Mouse (Mus musculus): ENCODE data around the gene Dclk1. TPM values are rescaled to one million over a fixed set of nuclear protein-coding genes. Genes with fewer than 3 reads are reported as not detected.

The Dclk1 gene
- polyA plus RNA-seq, 2 experiments, result 23.3 to 66.2 TPM

- no peak for TF ChIP-seq POLR2A (IDR thresholded peaks at IDR 0.05; ENCODE audit: borderline replicate concordance, extremely low read depth, insufficient read depth, insufficient read length)
- Histone ChIP-seq H3K9me3 (ENCODE audit: control insufficient read depth, low read length) (no peaks in the 10 kb centered on the region), H3K4me3 (replicated peaks; ENCODE audit: low read length) (no peak overlapping the region), H3K36me3 (ENCODE audit: control insufficient read depth, insufficient read depth, low read length) (no peaks in the 10 kb centered on the region), H3K27ac (replicated peaks; ENCODE audit: low read depth, low read length) (no peak overlapping the region; the same call in 1 of the 2 replicates), H3K4me2 (replicated peaks; ENCODE audit: low read depth, low read length, severe bottlenecking) (no peak overlapping the region), H3K9ac (ENCODE audit: low read depth, low read length, severe bottlenecking) (no peak overlapping the region), H3K27me3 (ENCODE audit: control insufficient read depth, insufficient read depth, low read length) (no peaks in the 10 kb centered on the region), H3K4me1 (ENCODE audit: control insufficient read depth, insufficient read depth, low read length) (peaks cover 8% of the 10 kb centered on the region; the same call in 1 of the 2 replicates)
- no peak; the same call in 1 of the 2 replicates for ATAC-seq (ENCODE audit: low FRiP score, low read depth)
- 9% methylated on average over 9 of the region's 9 CpGs for WGBS
- DNase-seq (ENCODE audit: low spot score), result peak; percentile 29
Observed at GRCm38 (mm10) chr3:55380471-55380870, 138.3 kb downstream of the Dclk1 start.

- H3K4me1 ChIP-seq (ENCODE audit: control insufficient read depth, insufficient read depth, low read length), result peaks cover 5% of the 10 kb centered on the region; the same call in 1 of the 2 replicates
- 39% methylated on average over 3 of the region's 3 CpGs for WGBS
- TF ChIP-seq POLR2A (IDR thresholded peaks at IDR 0.05; ENCODE audit: borderline replicate concordance, extremely low read depth, insufficient read depth, insufficient read length), result no peak
- H3K9ac ChIP-seq (ENCODE audit: low read depth, low read length, severe bottlenecking), result no peak overlapping the region
- no peak overlapping the region for H3K27ac ChIP-seq (replicated peaks; ENCODE audit: low read depth, low read length)
- H3K4me2 ChIP-seq (replicated peaks; ENCODE audit: low read depth, low read length, severe bottlenecking), result no peak overlapping the region
- ATAC-seq (ENCODE audit: low FRiP score, low read depth) (no peak), DNase-seq (ENCODE audit: low spot score) (peak; percentile 60)
- H3K9me3 ChIP-seq (ENCODE audit: control insufficient read depth, low read length), result no peaks in the 10 kb centered on the region
- H3K36me3 ChIP-seq (ENCODE audit: control insufficient read depth, insufficient read depth, low read length), result no peaks in the 10 kb centered on the region
- H3K4me3 ChIP-seq (replicated peaks; ENCODE audit: low read length), result no peak overlapping the region
- H3K27me3 ChIP-seq (ENCODE audit: control insufficient read depth, insufficient read depth, low read length), result no peaks in the 10 kb centered on the region
Observed at GRCm38 (mm10) chr3:55392605-55393004, 150.4 kb downstream of the Dclk1 start.

- H3K36me3 ChIP-seq (ENCODE audit: control insufficient read depth, insufficient read depth, low read length), result no peaks in the 10 kb centered on the region
- no peaks in the 10 kb centered on the region for H3K27me3 ChIP-seq (ENCODE audit: control insufficient read depth, insufficient read depth, low read length)
- 86% methylated on average over 3 of the region's 3 CpGs for WGBS
- H3K27ac ChIP-seq (replicated peaks; ENCODE audit: low read depth, low read length), result no peak overlapping the region
- no peak overlapping the region for H3K4me2 ChIP-seq (replicated peaks; ENCODE audit: low read depth, low read length, severe bottlenecking)
- ATAC-seq (ENCODE audit: low FRiP score, low read depth) (no peak), DNase-seq (ENCODE audit: low spot score) (no peak)
- no peaks in the 10 kb centered on the region for H3K9me3 ChIP-seq (ENCODE audit: control insufficient read depth, low read length)
- H3K4me3 ChIP-seq (replicated peaks; ENCODE audit: low read length), result no peak overlapping the region
- H3K4me1 ChIP-seq (ENCODE audit: control insufficient read depth, insufficient read depth, low read length), result peaks cover 5% of the 10 kb centered on the region; the same call in 1 of the 2 replicates
- no peak for TF ChIP-seq POLR2A (IDR thresholded peaks at IDR 0.05; ENCODE audit: borderline replicate concordance, extremely low read depth, insufficient read depth, insufficient read length)
- no peak overlapping the region for H3K9ac ChIP-seq (ENCODE audit: low read depth, low read length, severe bottlenecking)
Observed at GRCm38 (mm10) chr3:55393549-55393948, 151.4 kb downstream of the Dclk1 start.

DNA sequence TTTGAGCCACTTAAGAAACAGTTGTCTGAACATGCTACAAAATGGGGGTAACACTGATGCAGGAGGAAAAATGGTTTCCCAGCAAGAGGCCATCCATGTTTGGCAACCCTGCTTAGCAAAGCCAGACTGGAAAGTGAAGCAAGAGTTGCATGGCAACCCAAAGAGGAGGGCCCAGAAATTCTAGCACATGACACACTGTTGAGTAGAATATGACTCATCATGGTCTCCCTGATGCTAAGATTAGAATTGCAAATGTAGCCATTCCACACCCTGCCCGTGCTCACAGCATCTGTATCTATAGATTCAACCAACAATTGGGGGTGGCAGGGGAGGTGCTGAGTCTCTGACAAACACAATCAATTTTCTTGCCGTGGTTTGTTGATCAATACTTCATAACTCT, 154.6 kb downstream of the Dclk1 start:
- ATAC-seq (ENCODE audit: low FRiP score, low read depth) (no peak), DNase-seq (ENCODE audit: low spot score) (no peak)
- H3K4me1 ChIP-seq (ENCODE audit: control insufficient read depth, insufficient read depth, low read length), result peaks cover 5% of the 10 kb centered on the region; the same call in 1 of the 2 replicates
- no peak overlapping the region for H3K27ac ChIP-seq (replicated peaks; ENCODE audit: low read depth, low read length)
- H3K4me3 ChIP-seq (replicated peaks; ENCODE audit: low read length), result no peak overlapping the region
- H3K9ac ChIP-seq (ENCODE audit: low read depth, low read length, severe bottlenecking), result no peak overlapping the region
- no peaks in the 10 kb centered on the region for H3K27me3 ChIP-seq (ENCODE audit: control insufficient read depth, insufficient read depth, low read length)
- no peak overlapping the region for H3K4me2 ChIP-seq (replicated peaks; ENCODE audit: low read depth, low read length, severe bottlenecking)
- no peaks in the 10 kb centered on the region for H3K9me3 ChIP-seq (ENCODE audit: control insufficient read depth, low read length)
- TF ChIP-seq POLR2A (IDR thresholded peaks at IDR 0.05; ENCODE audit: borderline replicate concordance, extremely low read depth, insufficient read depth, insufficient read length), result no peak
- no peaks in the 10 kb centered on the region for H3K36me3 ChIP-seq (ENCODE audit: control insufficient read depth, insufficient read depth, low read length)
- 56% methylated on average over 2 of the region's 2 CpGs for WGBS

DNA sequence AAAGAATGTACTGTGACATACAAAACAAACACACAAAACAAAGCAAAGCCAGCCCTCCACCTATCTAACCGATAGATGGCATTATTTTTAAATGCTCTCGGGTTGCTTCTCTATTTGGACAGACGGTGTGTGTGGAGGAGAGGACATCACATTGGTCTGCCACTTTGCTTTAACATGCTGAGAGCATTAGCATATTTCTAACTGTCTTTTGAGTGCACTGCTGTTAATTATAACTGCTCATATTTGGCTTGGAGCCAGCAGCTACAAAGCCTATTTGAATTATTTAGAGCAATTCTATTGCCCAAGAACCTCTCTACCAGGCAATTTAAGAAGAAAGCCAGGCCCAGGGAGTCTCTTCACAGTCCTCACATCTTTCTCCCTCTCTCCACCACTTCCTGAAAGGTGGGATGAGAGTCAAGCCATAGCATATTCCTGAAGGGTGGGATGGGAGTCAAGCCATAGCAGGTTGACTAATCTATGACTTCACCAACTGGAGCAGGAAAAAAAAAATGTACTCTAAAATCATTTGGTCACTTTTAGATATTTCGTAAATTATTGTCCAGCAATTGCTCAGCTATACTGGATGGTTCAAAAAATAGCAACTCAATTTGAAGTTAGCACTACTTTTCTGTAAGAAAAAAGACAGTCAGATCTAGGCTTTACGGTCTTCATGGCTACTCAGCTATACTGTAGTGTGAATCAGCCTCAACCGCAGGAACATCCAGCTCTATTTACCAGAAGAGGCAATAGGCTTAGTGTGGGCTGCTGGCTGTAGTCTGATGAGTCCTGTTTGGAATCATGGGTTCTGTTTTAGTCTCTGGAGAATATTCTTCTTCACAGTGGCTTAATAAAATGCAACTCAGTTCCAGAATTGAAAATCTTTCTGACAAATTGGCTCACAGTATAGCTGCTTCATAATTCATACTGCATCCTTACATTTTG, 155.9 kb downstream of the Dclk1 start:
- ATAC-seq (ENCODE audit: low FRiP score, low read depth) (no peak), DNase-seq (ENCODE audit: low spot score) (no peak)
- H3K4me2 ChIP-seq (replicated peaks; ENCODE audit: low read depth, low read length, severe bottlenecking), result no peak overlapping the region
- WGBS, result 90% methylated on average over 6 of the region's 6 CpGs
- no peak for TF ChIP-seq POLR2A (IDR thresholded peaks at IDR 0.05; ENCODE audit: borderline replicate concordance, extremely low read depth, insufficient read depth, insufficient read length)
- H3K27ac ChIP-seq (replicated peaks; ENCODE audit: low read depth, low read length), result no peak overlapping the region
- H3K9ac ChIP-seq (ENCODE audit: low read depth, low read length, severe bottlenecking), result no peak overlapping the region
- no peaks in the 10 kb centered on the region for H3K27me3 ChIP-seq (ENCODE audit: control insufficient read depth, insufficient read depth, low read length)
- H3K36me3 ChIP-seq (ENCODE audit: control insufficient read depth, insufficient read depth, low read length), result no peaks in the 10 kb centered on the region
- no peak overlapping the region for H3K4me3 ChIP-seq (replicated peaks; ENCODE audit: low read length)
- H3K4me1 ChIP-seq (ENCODE audit: control insufficient read depth, insufficient read depth, low read length), result no peaks in the 10 kb centered on the region
- no peaks in the 10 kb centered on the region for H3K9me3 ChIP-seq (ENCODE audit: control insufficient read depth, low read length)

Measured in limb, embryonic 14.5 days (tissue).